Mouse (Mus musculus): ENCODE results near the gene Gmeb1.
"Not testable (repeated sequence)": the region's sequence is repeated elsewhere in the genome, so short reads cannot be mapped to it uniquely, and the experiment has no call there.

The Gmeb1 gene

GRCm38 (mm10) chr4:132261514-132262357 is at the start of gene Gmeb1:
Gene Gmeb1 (minus strand): TSS chr4:132261602.
- peak; percentile 86 for DNase-seq (ENCODE audit: low read depth, low spot score)

- peak; percentile 69 for DNase-seq (ENCODE audit: low read depth, low spot score)
Measured at GRCm38 (mm10) chr4:132309849-132310472, 48.6 kb upstream of the Gmeb1 start.

- DNase-seq (ENCODE audit: low read depth, low spot score): peak; percentile 23
Measured at GRCm38 (mm10) chr4:132309140-132309848, 47.9 kb upstream of the Gmeb1 start.

- peak; percentile 95 for DNase-seq (ENCODE audit: low read depth, low spot score)
Measured at GRCm38 (mm10) chr4:132308437-132309139, 47.2 kb upstream of the Gmeb1 start.

- DNase-seq (ENCODE audit: low read depth, low spot score): peak; percentile 25
Measured at GRCm38 (mm10) chr4:132306004-132306403, 44.6 kb upstream of the Gmeb1 start.

GRCm38 (mm10) chr4:132305276-132305675 is 43.9 kb upstream of the Gmeb1 start:
- no peak for DNase-seq (ENCODE audit: low read depth, low spot score)

GRCm38 (mm10) chr4:132303484-132303883 is 42.1 kb upstream of the Gmeb1 start:
- not testable (repeated sequence) for DNase-seq (ENCODE audit: low read depth, low spot score)

- DNase-seq (ENCODE audit: low read depth, low spot score): peak; percentile 87
Measured at GRCm38 (mm10) chr4:132302939-132303479, 41.6 kb upstream of the Gmeb1 start, which contains the start of gene Rab42. Gene Rab42 (minus strand): TSS chr4:132303385.

GRCm38 (mm10) chr4:132301965-132302938 is 40.9 kb upstream of the Gmeb1 start:
- peak; percentile 72 for DNase-seq (ENCODE audit: low read depth, low spot score)

- DNase-seq (ENCODE audit: low read depth, low spot score): no peak
Measured at GRCm38 (mm10) chr4:132301486-132301885, 40.1 kb upstream of the Gmeb1 start.

GRCm38 (mm10) chr4:132299849-132300248 is 38.4 kb upstream of the Gmeb1 start:
- DNase-seq (ENCODE audit: low read depth, low spot score): no peak

- peak; percentile 76 for DNase-seq (ENCODE audit: low read depth, low spot score)
Measured at GRCm38 (mm10) chr4:132295696-132296390, 34.4 kb upstream of the Gmeb1 start.

GRCm38 (mm10) chr4:132293682-132294240 is 32.4 kb upstream of the Gmeb1 start:
- no peak for DNase-seq (ENCODE audit: low read depth, low spot score)

- peak; percentile 53 for DNase-seq (ENCODE audit: low read depth, low spot score)
Measured at GRCm38 (mm10) chr4:132292988-132293387, 31.6 kb upstream of the Gmeb1 start.

- peak; percentile 81 for DNase-seq (ENCODE audit: low read depth, low spot score)
Measured at GRCm38 (mm10) chr4:132291624-132292335, 30.4 kb upstream of the Gmeb1 start.

GRCm38 (mm10) chr4:132291056-132291455 is 29.7 kb upstream of the Gmeb1 start:
- DNase-seq (ENCODE audit: low read depth, low spot score): peak; percentile 59

GRCm38 (mm10) chr4:132288840-132289239 is 27.4 kb upstream of the Gmeb1 start:
- DNase-seq (ENCODE audit: low read depth, low spot score): peak; percentile 58

- no peak for DNase-seq (ENCODE audit: low read depth, low spot score)
Measured at GRCm38 (mm10) chr4:132275949-132276348, 14.5 kb upstream of the Gmeb1 start.

Measured in R1 (cell line).